Mouse (Mus musculus): ENCODE data around the gene Eri3. TPM values are rescaled to one million over a fixed set of nuclear protein-coding genes. Genes with fewer than 3 reads are reported as not detected.

Eri3 gene
- polyA plus RNA-seq, 1 experiment = 141 TPM

GRCm38 (mm10) chr4:117535496-117536200 is 14.5 kb upstream of the Eri3 start:
- H3K4me1 ChIP-seq (ENCODE audit: control insufficient read depth, insufficient read depth, low read length) = no peaks in the 10 kb centered on the region
- no peaks in the 10 kb centered on the region for H3K27me3 ChIP-seq (ENCODE audit: control insufficient read depth, insufficient read depth, low read length)
- no peak for TF ChIP-seq POLR2A (IDR thresholded peaks at IDR 0.05; ENCODE audit: borderline replicate concordance, insufficient read depth, low read length)
- no peak for TF ChIP-seq CTCF (IDR thresholded peaks at IDR 0.05; ENCODE audit: borderline replicate concordance, insufficient read depth, low read depth, low read length)
- H3K27ac ChIP-seq (ENCODE audit: insufficient read depth, low read length) = no peak overlapping the region
- DNase-seq = no peak
- H3K4me3 ChIP-seq (replicated peaks; ENCODE audit: insufficient read depth, low read depth, low read length) = no peak overlapping the region
- WGBS = 66% methylated on average over 9 of the region's 9 CpGs

- 81% methylated on average over 7 of the region's 7 CpGs for WGBS
- TF ChIP-seq POLR2A (IDR thresholded peaks at IDR 0.05; ENCODE audit: borderline replicate concordance, insufficient read depth, low read length) = no peak
- TF ChIP-seq CTCF (IDR thresholded peaks at IDR 0.05; ENCODE audit: borderline replicate concordance, insufficient read depth, low read depth, low read length) = no peak
- Histone ChIP-seq H3K4me3 (replicated peaks; ENCODE audit: insufficient read depth, low read depth, low read length) (no peak overlapping the region), H3K27ac (ENCODE audit: insufficient read depth, low read length) (no peak overlapping the region), H3K27me3 (ENCODE audit: control insufficient read depth, insufficient read depth, low read length) (no peaks in the 10 kb centered on the region), H3K4me1 (ENCODE audit: control insufficient read depth, insufficient read depth, low read length) (no peaks in the 10 kb centered on the region)
- no peak for DNase-seq
Measured at GRCm38 (mm10) chr4:117537002-117537401, 13.2 kb upstream of the Eri3 start.

- Histone ChIP-seq H3K27ac (ENCODE audit: insufficient read depth, low read length) (no peak overlapping the region), H3K27me3 (ENCODE audit: control insufficient read depth, insufficient read depth, low read length) (no peaks in the 10 kb centered on the region), H3K4me3 (replicated peaks; ENCODE audit: insufficient read depth, low read depth, low read length) (no peak overlapping the region), H3K4me1 (ENCODE audit: control insufficient read depth, insufficient read depth, low read length) (no peaks in the 10 kb centered on the region)
- no peak for DNase-seq
- no peak for TF ChIP-seq CTCF (IDR thresholded peaks at IDR 0.05; ENCODE audit: borderline replicate concordance, insufficient read depth, low read depth, low read length)
- no peak for TF ChIP-seq POLR2A (IDR thresholded peaks at IDR 0.05; ENCODE audit: borderline replicate concordance, insufficient read depth, low read length)
- WGBS = 72% methylated on average over 8 of the region's 8 CpGs
Measured at GRCm38 (mm10) chr4:117539329-117539980, 10.7 kb upstream of the Eri3 start.

- no peak for DNase-seq
- TF ChIP-seq POLR2A (IDR thresholded peaks at IDR 0.05; ENCODE audit: borderline replicate concordance, insufficient read depth, low read length) (no peak), CTCF (IDR thresholded peaks at IDR 0.05; ENCODE audit: borderline replicate concordance, insufficient read depth, low read depth, low read length) (no peak)
- no peaks in the 10 kb centered on the region for H3K27me3 ChIP-seq (ENCODE audit: control insufficient read depth, insufficient read depth, low read length)
- no peak overlapping the region for H3K27ac ChIP-seq (ENCODE audit: insufficient read depth, low read length)
- 58% methylated on average over 5 of the region's 5 CpGs for WGBS
- H3K4me3 ChIP-seq (replicated peaks; ENCODE audit: insufficient read depth, low read depth, low read length) = no peak overlapping the region
- H3K4me1 ChIP-seq (ENCODE audit: control insufficient read depth, insufficient read depth, low read length) = no peaks in the 10 kb centered on the region
Measured at GRCm38 (mm10) chr4:117540571-117540970, 9.6 kb upstream of the Eri3 start.

- no peak for TF ChIP-seq CTCF (IDR thresholded peaks at IDR 0.05; ENCODE audit: borderline replicate concordance, insufficient read depth, low read depth, low read length)
- TF ChIP-seq POLR2A (IDR thresholded peaks at IDR 0.05; ENCODE audit: borderline replicate concordance, insufficient read depth, low read length) = no peak
- no peak overlapping the region for H3K27ac ChIP-seq (ENCODE audit: insufficient read depth, low read length)
- H3K4me1 ChIP-seq (ENCODE audit: control insufficient read depth, insufficient read depth, low read length) = no peaks in the 10 kb centered on the region
- no peaks in the 10 kb centered on the region for H3K27me3 ChIP-seq (ENCODE audit: control insufficient read depth, insufficient read depth, low read length)
- no peak overlapping the region for H3K4me3 ChIP-seq (replicated peaks; ENCODE audit: insufficient read depth, low read depth, low read length)
- no peak for DNase-seq
- WGBS = 91% methylated on average over 3 of the region's 3 CpGs
Measured at GRCm38 (mm10) chr4:117545448-117545847, 4.7 kb upstream of the Eri3 start.

GRCm38 (mm10) chr4:117546616-117547015 is 3.5 kb upstream of the Eri3 start:
- TF ChIP-seq CTCF (IDR thresholded peaks at IDR 0.05; ENCODE audit: borderline replicate concordance, insufficient read depth, low read depth, low read length) = no peak
- no peak for TF ChIP-seq POLR2A (IDR thresholded peaks at IDR 0.05; ENCODE audit: borderline replicate concordance, insufficient read depth, low read length)
- DNase-seq = no peak

GRCm38 (mm10) chr4:117549576-117549975 is 589 bp upstream of the Eri3 start:
- WGBS = 43% methylated on average over 6 of the region's 6 CpGs
- H3K27me3 ChIP-seq (ENCODE audit: control insufficient read depth, insufficient read depth, low read length) = no peaks in the 10 kb centered on the region
- no peak overlapping the region for H3K27ac ChIP-seq (ENCODE audit: insufficient read depth, low read length)
- no peak overlapping the region for H3K4me3 ChIP-seq (replicated peaks; ENCODE audit: insufficient read depth, low read depth, low read length)
- H3K4me1 ChIP-seq (ENCODE audit: control insufficient read depth, insufficient read depth, low read length) = peaks cover 4% of the 10 kb centered on the region; the same call in 1 of the 2 replicates
- no peak for TF ChIP-seq CTCF (IDR thresholded peaks at IDR 0.05; ENCODE audit: borderline replicate concordance, insufficient read depth, low read depth, low read length)
- TF ChIP-seq POLR2A (IDR thresholded peaks at IDR 0.05; ENCODE audit: borderline replicate concordance, insufficient read depth, low read length) = no peak
- peak in 1 of 2 experiments; percentile 8 for DNase-seq

More at GRCm38 (mm10) chr4:117546616-117547015, 3.5 kb upstream of the Eri3 start:
- H3K27ac ChIP-seq (ENCODE audit: insufficient read depth, low read length) = no peak overlapping the region
- no peak overlapping the region for H3K4me3 ChIP-seq (replicated peaks; ENCODE audit: insufficient read depth, low read depth, low read length)
- H3K4me1 ChIP-seq (ENCODE audit: control insufficient read depth, insufficient read depth, low read length) = peaks cover 4% of the 10 kb centered on the region; the same call in 1 of the 2 replicates
- H3K27me3 ChIP-seq (ENCODE audit: control insufficient read depth, insufficient read depth, low read length) = no peaks in the 10 kb centered on the region
- 82% methylated on average over 6 of the region's 6 CpGs for WGBS

Measured in cerebellum, adult 2 months (tissue).